Mouse (Mus musculus) limb, embryonic 15.5 days (tissue): ENCODE data around the gene Rcc2. TPM values are rescaled to one million over a fixed set of nuclear protein-coding genes. Genes with fewer than 3 reads are reported as not detected.
A peak's percentile ranks its signal among the peaks of the same experiment; 100 is the strongest.

ENCODE experiments used
- ATAC-seq: fragments of 200-750 bp; cut with Nextera tagmentation; 2 replicates; pipeline ENCODE4 v1.8.0; 2017; ENCODE audit warnings: low read depth, moderate TSS enrichment; ENCODE audit not compliant: insufficient number of reproducible peaks, low FRiP score, low TSS enrichment
- H3K27ac ChIP-seq: fragments of 300-500 bp; sonication (generic); 2 replicates; pipeline ENCODE4 v1.5.1; 2015; ENCODE audit warnings: moderate library complexity, mild to moderate bottlenecking, inconsistent platforms
- H3K27me3 ChIP-seq: fragments of 300-500 bp; sonication (generic); 2 replicates; pipeline ENCODE4 v1.6.1; 2015; ENCODE audit warnings: inconsistent platforms
- H3K36me3 ChIP-seq: fragments of 300-500 bp; sonication (generic); 2 replicates; pipeline ENCODE4 v1.6.1; 2015; ENCODE audit warnings: inconsistent platforms
- H3K4me1 ChIP-seq: fragments of 300-500 bp; sonication (generic); 2 replicates; pipeline ENCODE4 v1.6.1; 2015; ENCODE audit warnings: inconsistent platforms
- H3K4me2 ChIP-seq: fragments of 300-500 bp; sonication (generic); 2 replicates; pipeline ENCODE4 v1.6.1; 2015; ENCODE audit warnings: mild to moderate bottlenecking, inconsistent platforms
- H3K4me3 ChIP-seq: fragments of 300-500 bp; sonication (generic); 2 replicates; pipeline ENCODE4 v1.5.1; 2015; ENCODE audit warnings: mild to moderate bottlenecking, inconsistent platforms
- H3K9ac ChIP-seq: fragments of 300-500 bp; sonication (generic); 2 replicates; pipeline ENCODE4 v1.6.1; 2015; ENCODE audit warnings: inconsistent platforms
- H3K9me3 ChIP-seq: fragments of 300-500 bp; sonication (generic); 2 replicates; pipeline ENCODE4 v1.6.1; 2016; ENCODE audit warnings: inconsistent platforms
- WGBS: fragments of 180-500 bp; shearing (Covaris S2); methylation state at CpG from one replicate; pipeline ENCODE4 v1.1.7; 2015; 5-methylcytosine and 5-hydroxymethylcytosine counted together
- polyA plus RNA-seq: library from polyadenylated mRNA; unstranded; fragments of >200 nt; fragmentation: Nextera tagmentation; extraction: Ambion mirVana; gene quantifications from 2 replicates; pipeline ENCODE4 v1.2.1, GENCODE M21; 2015

Gene Rcc2
- polyA plus RNA-seq, 1 experiment from 2014 or later: 32.5 TPM

GRCm38 (mm10) chr4:140742543-140742942, 42.2 kb downstream of the Rcc2 start, which contains the start of gene Padi6:
Gene Padi6 (minus strand): TSS chr4:140742643.
- Histone ChIP-seq H3K4me1 (no peaks in the 10 kb centered on the region; the same call in 1 of the 2 replicates), H3K36me3 (no peaks in the 10 kb centered on the region), H3K27me3 (no peaks in the 10 kb centered on the region), H3K9me3 (no peaks in the 10 kb centered on the region), H3K27ac (no peak within 1 kb of the TSS), H3K4me3 (no peak within 1 kb of the TSS), H3K9ac (no peak within 1 kb of the TSS), H3K4me2 (no peak within 1 kb of the TSS)
- ATAC-seq: no peak
- 56% methylated on average over 2 of the region's 2 CpGs for WGBS

- H3K27ac ChIP-seq: no peak overlapping the region
- 45% methylated on average over 4 of the region's 4 CpGs for WGBS
- H3K4me2 ChIP-seq: no peak overlapping the region
- H3K9me3 ChIP-seq: no peaks in the 10 kb centered on the region
- no peak overlapping the region for H3K4me3 ChIP-seq
- H3K4me1 ChIP-seq: peaks cover 5% of the 10 kb centered on the region
- H3K36me3 ChIP-seq: no peaks in the 10 kb centered on the region
- H3K9ac ChIP-seq: no peak overlapping the region
- no peaks in the 10 kb centered on the region for H3K27me3 ChIP-seq
- no peak for ATAC-seq
Measured at GRCm38 (mm10) chr4:140743086-140743485, 42.7 kb downstream of the Rcc2 start.

GRCm38 (mm10) chr4:140744654-140745053, 44.3 kb downstream of the Rcc2 start:
- no peaks in the 10 kb centered on the region for H3K36me3 ChIP-seq
- no peak for ATAC-seq
- WGBS: 19% methylated on average over 3 of the region's 3 CpGs
- H3K9ac ChIP-seq: no peak overlapping the region
- no peak overlapping the region for H3K27ac ChIP-seq
- no peaks in the 10 kb centered on the region for H3K27me3 ChIP-seq
- peaks cover 8% of the 10 kb centered on the region for H3K4me1 ChIP-seq
- no peaks in the 10 kb centered on the region for H3K9me3 ChIP-seq
- no peak overlapping the region for H3K4me3 ChIP-seq
- H3K4me2 ChIP-seq: no peak overlapping the region

- H3K4me2 ChIP-seq: 0 out of 2 replicates have a peak overlapping the region, but pooled peaks have one; percentile 2
- H3K9me3 ChIP-seq: no peaks in the 10 kb centered on the region
- no peaks in the 10 kb centered on the region for H3K36me3 ChIP-seq
- WGBS: 14% methylated on average over 12 of the region's 12 CpGs
- ATAC-seq: no peak
- no peak overlapping the region for H3K9ac ChIP-seq
- H3K4me1 ChIP-seq: peaks cover 8% of the 10 kb centered on the region
- peaks cover 8% of the 10 kb centered on the region; the same call in 1 of the 2 replicates for H3K27me3 ChIP-seq
- no peak overlapping the region for H3K27ac ChIP-seq
- no peak overlapping the region for H3K4me3 ChIP-seq
Measured at GRCm38 (mm10) chr4:140747978-140748377, 47.6 kb downstream of the Rcc2 start.

- H3K27me3 ChIP-seq: peaks cover 8% of the 10 kb centered on the region; the same call in 1 of the 2 replicates
- H3K4me3 ChIP-seq: no peak overlapping the region
- no peak overlapping the region for H3K27ac ChIP-seq
- H3K4me2 ChIP-seq: no peak overlapping the region
- no peak overlapping the region for H3K9ac ChIP-seq
- H3K4me1 ChIP-seq: peaks cover 8% of the 10 kb centered on the region
- no peak for ATAC-seq
- WGBS: 10% methylated on average over 19 of the region's 19 CpGs
- H3K36me3 ChIP-seq: no peaks in the 10 kb centered on the region
- H3K9me3 ChIP-seq: no peaks in the 10 kb centered on the region
Measured at GRCm38 (mm10) chr4:140750328-140750727, 50.0 kb downstream of the Rcc2 start.

GRCm38 (mm10) chr4:140753366-140753765, 53.0 kb downstream of the Rcc2 start:
- Histone ChIP-seq H3K4me2 (no peak overlapping the region), H3K36me3 (no peaks in the 10 kb centered on the region), H3K9ac (no peak overlapping the region), H3K4me3 (no peak overlapping the region), H3K4me1 (peaks cover under 1% of the 10 kb centered on the region; the same call in 1 of the 2 replicates), H3K27ac (no peak overlapping the region), H3K9me3 (no peaks in the 10 kb centered on the region), H3K27me3 (peaks cover 8% of the 10 kb centered on the region; the same call in 1 of the 2 replicates)
- ATAC-seq: no peak
- WGBS: 42% methylated on average over 7 of the region's 7 CpGs

GRCm38 (mm10) chr4:140755811-140756210, 55.5 kb downstream of the Rcc2 start:
- H3K27ac ChIP-seq: no peak overlapping the region
- H3K36me3 ChIP-seq: no peaks in the 10 kb centered on the region
- ATAC-seq: no peak
- 75% methylated on average over 3 of the region's 3 CpGs for WGBS
- H3K9ac ChIP-seq: no peak overlapping the region
- no peak overlapping the region for H3K4me3 ChIP-seq
- no peak overlapping the region for H3K4me2 ChIP-seq
- H3K27me3 ChIP-seq: no peaks in the 10 kb centered on the region
- no peaks in the 10 kb centered on the region for H3K9me3 ChIP-seq
- no peaks in the 10 kb centered on the region for H3K4me1 ChIP-seq

GRCm38 (mm10) chr4:140761601-140762000, 61.3 kb downstream of the Rcc2 start:
- 85% methylated on average over 7 of the region's 7 CpGs for WGBS
- H3K9me3 ChIP-seq: no peaks in the 10 kb centered on the region
- ATAC-seq: no peak
- H3K4me2 ChIP-seq: no peak overlapping the region
- H3K27ac ChIP-seq: no peak overlapping the region
- H3K4me3 ChIP-seq: no peak overlapping the region
- H3K9ac ChIP-seq: no peak overlapping the region
- no peaks in the 10 kb centered on the region for H3K36me3 ChIP-seq
- no peaks in the 10 kb centered on the region for H3K27me3 ChIP-seq
- no peaks in the 10 kb centered on the region for H3K4me1 ChIP-seq

GRCm38 (mm10) chr4:140763158-140763557, 62.8 kb downstream of the Rcc2 start:
- no peak overlapping the region for H3K27ac ChIP-seq
- H3K9me3 ChIP-seq: no peaks in the 10 kb centered on the region
- WGBS: 14% methylated on average over 9 of the region's 9 CpGs
- no peak overlapping the region for H3K4me3 ChIP-seq
- H3K9ac ChIP-seq: no peak overlapping the region
- peak; percentile 31; the same call in 1 of the 2 replicates for ATAC-seq
- no peaks in the 10 kb centered on the region for H3K36me3 ChIP-seq
- no peaks in the 10 kb centered on the region for H3K4me1 ChIP-seq
- no peaks in the 10 kb centered on the region for H3K27me3 ChIP-seq
- no peak overlapping the region for H3K4me2 ChIP-seq

- Histone ChIP-seq H3K4me1 (peaks cover 5% of the 10 kb centered on the region; the same call in 1 of the 2 replicates), H3K4me3 (no peak overlapping the region), H3K27me3 (no peaks in the 10 kb centered on the region), H3K9me3 (no peaks in the 10 kb centered on the region), H3K27ac (no peak overlapping the region), H3K9ac (no peak overlapping the region), H3K4me2 (no peak overlapping the region), H3K36me3 (no peaks in the 10 kb centered on the region)
- WGBS: 74% methylated on average over 3 of the region's 3 CpGs
- ATAC-seq: no peak
Measured at GRCm38 (mm10) chr4:140765936-140766335, 65.6 kb downstream of the Rcc2 start.

- H3K36me3 ChIP-seq: no peaks in the 10 kb centered on the region
- WGBS: 77% methylated on average over 5 of the region's 5 CpGs
- peaks cover 5% of the 10 kb centered on the region; the same call in 1 of the 2 replicates for H3K4me1 ChIP-seq
- H3K4me3 ChIP-seq: no peak overlapping the region
- no peak overlapping the region for H3K4me2 ChIP-seq
- ATAC-seq: no peak
- no peaks in the 10 kb centered on the region for H3K9me3 ChIP-seq
- H3K9ac ChIP-seq: no peak overlapping the region
- no peak overlapping the region for H3K27ac ChIP-seq
- H3K27me3 ChIP-seq: no peaks in the 10 kb centered on the region
Measured at GRCm38 (mm10) chr4:140768973-140769372, 68.6 kb downstream of the Rcc2 start.

GRCm38 (mm10) chr4:140770433-140770832, 70.1 kb downstream of the Rcc2 start:
- no peak overlapping the region for H3K27ac ChIP-seq
- 15% methylated on average over 13 of the region's 13 CpGs for WGBS
- no peak for ATAC-seq
- H3K36me3 ChIP-seq: no peaks in the 10 kb centered on the region
- peak overlapping the region; percentile 39 for H3K4me2 ChIP-seq
- H3K27me3 ChIP-seq: no peaks in the 10 kb centered on the region
- H3K4me1 ChIP-seq: peaks cover 8% of the 10 kb centered on the region; the same call in 1 of the 2 replicates
- no peaks in the 10 kb centered on the region for H3K9me3 ChIP-seq
- no peak overlapping the region for H3K9ac ChIP-seq
- H3K4me3 ChIP-seq: peak overlapping the region; percentile 31

GRCm38 (mm10) chr4:140771091-140771490, 70.8 kb downstream of the Rcc2 start:
- no peak for ATAC-seq
- H3K4me1 ChIP-seq: peaks cover 8% of the 10 kb centered on the region; the same call in 1 of the 2 replicates
- H3K27me3 ChIP-seq: no peaks in the 10 kb centered on the region
- 39% methylated on average over 4 of the region's 4 CpGs for WGBS
- H3K9ac ChIP-seq: no peak overlapping the region
- H3K4me2 ChIP-seq: no peak overlapping the region
- no peak overlapping the region for H3K4me3 ChIP-seq
- H3K9me3 ChIP-seq: no peaks in the 10 kb centered on the region
- no peak overlapping the region for H3K27ac ChIP-seq
- no peaks in the 10 kb centered on the region for H3K36me3 ChIP-seq
